ENCODE assay signal across 11 mouse cellular contexts in genomic region chr3:134306507-134306906, GRCm38 (mm10).
A peak's percentile ranks its signal among the peaks of the same experiment; 100 is the strongest.
DNase-seq lines count a peak whose midpoint lies in the region; ATAC-seq and TF ChIP-seq lines count a peak whose summit lies in the region.
"Had no signal": no experiment of that assay in that cellular context is flagged by ENCODE, and none has a peak within 500 bp of the region (broad histone marks: within the 10 kb centered on the region; RNA-seq: fewer than 3 reads in every experiment).

No protein-coding gene starts in this region.

- H3K4me3 ChIP-seq in forebrain, embryonic 12.5 days (replicated peaks), result no peak overlapping the region
- H3K4me3 ChIP-seq in limb, embryonic 10.5 days, result no peak overlapping the region
- no peak overlapping the region for H3K4me3 ChIP-seq in midbrain, postnatal 0 days (ENCODE audit: low read depth, low read length)
- H3K4me3 ChIP-seq: megakaryocyte, embryonic 14.5 days had no signal

- H3K4me2 ChIP-seq in forebrain, embryonic 12.5 days, result peak overlapping the region; percentile 29
- no peak overlapping the region for H3K4me2 ChIP-seq in midbrain, postnatal 0 days (ENCODE audit: low read depth, low read length, poor library complexity, severe bottlenecking)
- H3K4me2 ChIP-seq: liver, embryonic 11.5 days had no signal

- peak overlapping the region; percentile 71 for H3K27ac ChIP-seq in forebrain, embryonic 12.5 days
- H3K27ac ChIP-seq in limb, embryonic 10.5 days, result peak overlapping the region; percentile 61; the same call in 1 of the 2 replicates
- peak overlapping the region; percentile 48; the same call in 1 of the 2 replicates for H3K27ac ChIP-seq in midbrain, postnatal 0 days (ENCODE audit: low read depth, low read length)

- H3K36me3 ChIP-seq in forebrain, embryonic 12.5 days (replicated peaks), result no peaks in the 10 kb centered on the region
- H3K36me3 ChIP-seq in limb, embryonic 10.5 days, result no peaks in the 10 kb centered on the region
- no peaks in the 10 kb centered on the region for H3K36me3 ChIP-seq in midbrain, postnatal 0 days (ENCODE audit: insufficient read depth, low read length)

- H3K27me3 ChIP-seq in forebrain, embryonic 12.5 days, result no peaks in the 10 kb centered on the region
- H3K27me3 ChIP-seq in limb, embryonic 10.5 days (ENCODE audit: low read depth, poor library complexity, severe bottlenecking), result no peaks in the 10 kb centered on the region
- H3K27me3 ChIP-seq in midbrain, postnatal 0 days (ENCODE audit: insufficient read depth, low read length), result no peaks in the 10 kb centered on the region
- H3K27me3 ChIP-seq: megakaryocyte, embryonic 14.5 days had no signal

- H3K9me3 ChIP-seq in forebrain, embryonic 12.5 days, result no peaks in the 10 kb centered on the region
- H3K9me3 ChIP-seq in limb, embryonic 10.5 days (replicated peaks), result no peaks in the 10 kb centered on the region
- H3K9me3 ChIP-seq in midbrain, postnatal 0 days (ENCODE audit: low read length), result no peaks in the 10 kb centered on the region
- H3K9me3 ChIP-seq: megakaryocyte, embryonic 14.5 days had no signal

- 4% methylated on average over 4 of the region's 4 CpGs for WGBS in forebrain, embryonic 12.5 days
- WGBS in limb, embryonic 10.5 days, result 31% methylated on average over 4 of the region's 4 CpGs
- WGBS in midbrain, postnatal 0 days, result 16% methylated on average over 4 of the region's 4 CpGs

- DNase-seq in embryo, embryonic 10.5 days (ENCODE audit: low spot score), result peak; percentile 58
- no peak for DNase-seq in limb, embryonic 10.5 days (ENCODE audit: low spot score)
- DNase-seq in midbrain, postnatal 0 days (ENCODE audit: low spot score), result no peak
- DNase-seq in spleen, adult 18-20 months, result no peak
- DNase-seq in cerebellum, adult 11 months, result no peak
- DNase-seq: cerebellum, postnatal 14 days; kidney, adult 11 months had no signal

- peaks cover 59% of the 10 kb centered on the region for H3K4me1 ChIP-seq in forebrain, embryonic 12.5 days
- peaks cover 50% of the 10 kb centered on the region for H3K4me1 ChIP-seq in limb, embryonic 10.5 days
- peaks cover 3% of the 10 kb centered on the region; the same call in 1 of the 2 replicates for H3K4me1 ChIP-seq in midbrain, postnatal 0 days (ENCODE audit: insufficient read depth, low read length)
- H3K4me1 ChIP-seq: megakaryocyte, embryonic 14.5 days had no signal

- ATAC-seq in forebrain, embryonic 12.5 days (ENCODE audit: low FRiP score), result peak; percentile 31
- ATAC-seq in midbrain, postnatal 0 days (ENCODE audit: low FRiP score), result no peak
- ATAC-seq in megakaryocyte progenitor cell, adult 5-6 weeks (replicated peaks; ENCODE audit: poor library complexity), result no peak

- no peak for TF ChIP-seq CTCF in midbrain, postnatal 0 days (IDR thresholded peaks at IDR 0.05)

- H3K9ac ChIP-seq in forebrain, embryonic 12.5 days, result no peak overlapping the region
- no peak overlapping the region for H3K9ac ChIP-seq in midbrain, postnatal 0 days (replicated peaks; ENCODE audit: low read length, poor library complexity, severe bottlenecking)
